Mouse (Mus musculus) CH12.LX (cell line): ENCODE results near the gene Rap1b. TPM values are rescaled to one million over a fixed set of nuclear protein-coding genes. Genes with fewer than 3 reads are reported as not detected.

Source experiments
- DNase-seq: peaks from one replicate; pipeline ENCODE4 v3.0.0-alpha.2; 2013; ENCODE audit errors: extremely low read depth
- H3K27ac ChIP-seq: 2 replicates; pipeline ENCODE4 v1.5.1; 2012; ENCODE audit warnings: low read depth, mild to moderate bottlenecking, control low read depth, moderate library complexity; ENCODE audit not compliant: insufficient read depth
- H3K27me3 ChIP-seq: replicated peaks from 2 replicates; pipeline ENCODE3; 2012; ENCODE audit warnings: inconsistent platforms
- H3K36me3 ChIP-seq, 2 experiments: replicated peaks in 1 of 2; 2 replicates each; pipeline versions ENCODE3 to v1.6.1; 2012; ENCODE audit warnings: inconsistent platforms in 1 of 2, low read length in 1 of 2, mild to moderate bottlenecking in 1 of 2, mixed read lengths in 1 of 2, moderate library complexity in 1 of 2; ENCODE audit not compliant: control insufficient read depth in 1 of 2, insufficient read depth in 1 of 2
- H3K4me1 ChIP-seq, 2 experiments: 2 replicates each; pipeline ENCODE4 v1.6.1; 2012; ENCODE audit warnings: inconsistent platforms in 1 of 2, moderate library complexity in 1 of 2; ENCODE audit not compliant: insufficient read depth in 2 of 2, control insufficient read depth in 1 of 2
- H3K4me2 ChIP-seq: 2 replicates; pipeline ENCODE4 v1.6.1; 2012; ENCODE audit warnings: low read depth, mild to moderate bottlenecking, control low read depth; ENCODE audit not compliant: poor library complexity, insufficient read depth, severe bottlenecking
- H3K4me3 ChIP-seq, 3 experiments: fragments of 150-350 bp in 1 of 3; sonication (generic) in 1 of 3; replicated peaks in 1 of 3; 2 replicates each; pipeline versions ENCODE3 to v1.5.1; 2011 to 2012; ENCODE audit warnings: low read depth in 2 of 3, low read length in 2 of 3, mild to moderate bottlenecking in 2 of 3, moderate library complexity in 2 of 3, control low read depth in 1 of 3, improper control_type of control experiment in 1 of 3, inconsistent platforms in 1 of 3, mixed read lengths in 1 of 3; ENCODE audit not compliant: poor library complexity in 1 of 3
- H3K79me2 ChIP-seq: replicated peaks from 2 replicates; pipeline ENCODE4 v1.6.1; 2012; ENCODE audit warnings: mild to moderate bottlenecking, moderate library complexity; ENCODE audit not compliant: control insufficient read depth, poor library complexity, insufficient read depth, severe bottlenecking; ENCODE audit errors: extremely low read depth
- H3K9ac ChIP-seq: 2 replicates; pipeline ENCODE4 v1.6.1; 2012; ENCODE audit warnings: low read depth, mild to moderate bottlenecking, control low read depth, moderate library complexity; ENCODE audit not compliant: insufficient read depth
- H3K9me3 ChIP-seq: replicated peaks from 2 replicates; pipeline ENCODE3; 2012; ENCODE audit warnings: low read length, inconsistent platforms, mixed read lengths
- CHD1 ChIP-seq: IDR thresholded peaks from 2 replicates; pipeline ENCODE4 v1.6.1; 2012; ENCODE audit warnings: low read depth, low read length, improper control_type of control experiment, inconsistent platforms
- CHD2 ChIP-seq: IDR thresholded peaks from 2 replicates; pipeline ENCODE4 v1.6.1; 2011; ENCODE audit warnings: low read length, improper control_type of control experiment
- CTCF ChIP-seq, 2 experiments: IDR thresholded peaks in 1 of 2; conservative IDR thresholded peaks in 1 of 2; 2 replicates each; pipeline ENCODE4 v1.5.1; 2011 to 2012; ENCODE audit warnings: low read depth in 2 of 2, low read length in 2 of 2, improper control_type of control experiment in 1 of 2, inconsistent platforms in 1 of 2, mild to moderate bottlenecking in 1 of 2, moderate library complexity in 1 of 2
- E2F4 ChIP-seq: IDR thresholded peaks from 2 replicates; pipeline ENCODE4 v1.6.1; 2011; ENCODE audit warnings: low read depth, low read length, improper control_type of control experiment; ENCODE audit not compliant: insufficient replicate concordance
- HCFC1 ChIP-seq: IDR thresholded peaks from 2 replicates; pipeline ENCODE4 v1.6.1; 2012; ENCODE audit warnings: low read depth, mild to moderate bottlenecking, inconsistent platforms, low read length, improper control_type of control experiment
- IRF4 ChIP-seq: IDR thresholded peaks from 2 replicates; pipeline ENCODE4 v1.6.1; 2014; ENCODE audit warnings: low read depth, mild to moderate bottlenecking, inconsistent platforms, low read length, improper control_type of control experiment
- JUN ChIP-seq: IDR thresholded peaks from 2 replicates; pipeline ENCODE4 v1.6.1; 2011; ENCODE audit warnings: low read depth, mild to moderate bottlenecking, low read length, improper control_type of control experiment, moderate library complexity; ENCODE audit not compliant: insufficient read depth
- MAZ ChIP-seq: IDR thresholded peaks from 2 replicates; pipeline ENCODE4 v1.6.1; 2012; ENCODE audit warnings: low read depth, mild to moderate bottlenecking, inconsistent platforms, low read length, improper control_type of control experiment, moderate library complexity
- MXI1 ChIP-seq: IDR thresholded peaks from 2 replicates; pipeline ENCODE4 v1.6.1; 2011; ENCODE audit warnings: mild to moderate bottlenecking, low read depth, low read length, improper control_type of control experiment
- NELFE ChIP-seq: IDR thresholded peaks from 2 replicates; pipeline ENCODE4 v1.6.1; 2011; ENCODE audit warnings: low read depth, low read length, improper control_type of control experiment
- NRF1 ChIP-seq: IDR thresholded peaks from 2 replicates; pipeline ENCODE4 v1.6.1; 2014; ENCODE audit warnings: low read depth, mild to moderate bottlenecking, inconsistent platforms, low read length, improper control_type of control experiment, moderate library complexity
- PAX5 ChIP-seq: IDR thresholded peaks from 2 replicates; pipeline ENCODE4 v1.6.1; 2012; ENCODE audit warnings: low read length, inconsistent platforms, mixed read lengths
- SIN3A ChIP-seq: IDR thresholded peaks from 2 replicates; pipeline ENCODE4 v1.6.1; 2012; ENCODE audit warnings: low read length, improper control_type of control experiment, inconsistent platforms
- TBP ChIP-seq: conservative IDR thresholded peaks from 2 replicates; pipeline ENCODE4 v1.6.1; 2011; ENCODE audit warnings: low read depth, low read length, improper control_type of control experiment
- UBTF ChIP-seq: IDR thresholded peaks from 2 replicates; pipeline ENCODE4 v1.6.1; 2012; ENCODE audit warnings: low read depth, mild to moderate bottlenecking, inconsistent platforms, low read length, improper control_type of control experiment, moderate library complexity
- ZC3H11A ChIP-seq: IDR thresholded peaks from 2 replicates; pipeline ENCODE4 v1.6.1; 2012; ENCODE audit warnings: low read depth, mild to moderate bottlenecking, inconsistent platforms, low read length, improper control_type of control experiment
- ZKSCAN1 ChIP-seq: IDR thresholded peaks from 2 replicates; pipeline ENCODE4 v1.6.1; 2012; ENCODE audit warnings: low read depth, inconsistent platforms, low read length, improper control_type of control experiment, borderline replicate concordance
- ZNF384 ChIP-seq: IDR thresholded peaks from 2 replicates; pipeline ENCODE4 v1.6.1; 2012; ENCODE audit warnings: low read depth, low read length, improper control_type of control experiment, inconsistent platforms
- dilution Hi-C: fragments of 300-500 bp; cut with MboI; formaldehyde crosslinking; loops from 2 replicates; pipeline ENCODE4 v1.14.3; 2020; ENCODE audit warnings: low sequenced_read_pairs; ENCODE audit not compliant: extremely low pct_unique_long_range_greater_than_20kb, extremely low pct_ligation_motif_present
- in situ Hi-C: fragments of 300-500 bp; cut with MboI; formaldehyde crosslinking; loops from 3 replicates; pipeline ENCODE4 v1.14.3; 2019; ENCODE audit warnings: low sequenced_read_pairs, low pct_ligation_motif_present, low pct_unique_long_range_greater_than_20kb, mixed read lengths
- polyA plus RNA-seq: library from polyadenylated mRNA; unstranded; fragments of >175 nt; gene quantifications from 2 replicates; pipeline ENCODE4 v1.2.1, GENCODE M21; 2012; ENCODE audit warnings: low read depth; ENCODE audit not compliant: insufficient read length
- total RNA-seq, 2 experiments: library from RNA; depleted of rRNA; stranded (reverse); fragments of 300-350 nt in 1 of 2; fragments of >200 nt in 1 of 2; gene quantifications; 2 replicates each; pipeline ENCODE4 v1.2.3; 2012 to 2014

The Rap1b gene
- total and polyA plus RNA-seq, 3 experiments: 37.0 to 214 (median 205) TPM

- no peak overlapping the region for H3K9ac ChIP-seq
- H3K4me3 ChIP-seq: no peak overlapping the region
- no peak overlapping the region for H3K27ac ChIP-seq
- H3K9me3 ChIP-seq: no peaks in the 10 kb centered on the region
- H3K4me1 ChIP-seq: peaks cover 5 to 18% of the 10 kb centered on the region in 2 experiments; a peak in 1 of 4 replicates
- TF ChIP-seq TBP (no peak), JUN (no peak), ZKSCAN1 (no peak), HCFC1 (no peak), NELFE (no peak), PAX5 (no peak), ZNF384 (no peak), NRF1 (no peak), SIN3A (no peak), CHD2 (no peak), ZC3H11A (no peak)
- H3K36me3 ChIP-seq: peaks cover 61 to 92% of the 10 kb centered on the region in 2 experiments
- no peaks in the 10 kb centered on the region for H3K79me2 ChIP-seq
- in situ Hi-C loops: no loop called here
- no peak for DNase-seq
- dilution Hi-C loops: no loop called here
- H3K27me3 ChIP-seq: no peaks in the 10 kb centered on the region
- no peak overlapping the region for H3K4me2 ChIP-seq
Observed at GRCm38 (mm10) chr10:117778328-117778910, 67.4 kb downstream of the Rap1b start.

- DNase-seq: no peak
- peaks cover 5 to 18% of the 10 kb centered on the region in 2 experiments; a peak in 1 of 4 replicates for H3K4me1 ChIP-seq
- no peak overlapping the region for H3K4me3 ChIP-seq
- dilution Hi-C loops (no loop called here), in situ Hi-C loops (no loop called here)
- no peak for TF ChIP-seq CHD2
- H3K27me3 ChIP-seq: no peaks in the 10 kb centered on the region
- H3K9ac ChIP-seq: no peak overlapping the region
- no peak overlapping the region for H3K4me2 ChIP-seq
- H3K36me3 ChIP-seq: peaks cover 66 to 93% of the 10 kb centered on the region in 2 experiments
- H3K9me3 ChIP-seq: no peaks in the 10 kb centered on the region
- no peak overlapping the region for H3K27ac ChIP-seq
- H3K79me2 ChIP-seq: no peaks in the 10 kb centered on the region
Observed at GRCm38 (mm10) chr10:117777501-117778327, 68.1 kb downstream of the Rap1b start.

DNA sequence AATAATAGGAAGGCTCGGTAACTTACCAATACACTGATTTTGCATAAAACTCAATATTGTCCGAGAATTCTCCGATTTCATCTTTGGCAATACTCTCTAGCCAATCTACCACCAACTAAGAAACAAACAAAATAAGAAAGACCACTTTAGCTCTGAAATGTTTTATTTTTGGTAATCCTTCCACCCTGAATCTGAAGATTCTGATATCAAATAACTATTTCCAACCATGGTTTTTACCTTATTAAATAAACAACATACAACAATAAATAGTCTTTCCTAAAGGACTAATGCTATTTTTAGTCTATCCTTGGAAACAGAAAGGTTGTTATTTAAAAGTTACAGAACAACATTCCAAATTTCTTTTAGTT is 68.7 kb downstream of the Rap1b start:
- in situ Hi-C loops: no loop called here
- H3K27ac ChIP-seq: no peak overlapping the region
- H3K27me3 ChIP-seq: no peaks in the 10 kb centered on the region
- H3K79me2 ChIP-seq: no peaks in the 10 kb centered on the region
- peaks cover 66 to 93% of the 10 kb centered on the region in 2 experiments for H3K36me3 ChIP-seq
- no peak overlapping the region for H3K4me2 ChIP-seq
- no peak for DNase-seq
- no peaks in the 10 kb centered on the region for H3K9me3 ChIP-seq
- TF ChIP-seq IRF4: no peak
- no peak for TF ChIP-seq CHD1
- TF ChIP-seq JUN: no peak
- TF ChIP-seq ZC3H11A: no peak
- no peak for TF ChIP-seq MAZ
- TF ChIP-seq UBTF: no peak
- no peak for TF ChIP-seq ZNF384
- TF ChIP-seq HCFC1: no peak
- TF ChIP-seq CTCF (conservative IDR thresholded peaks at IDR 0.05 in 1 of 2, IDR thresholded peaks at IDR 0.05 in 1 of 2; ENCODE audit: low read depth in 2 of 2, low read length in 2 of 2): no peak
- TF ChIP-seq MXI1: no peak
- no peak for TF ChIP-seq E2F4
- dilution Hi-C loops: no loop called here
- no peak overlapping the region for H3K9ac ChIP-seq
- H3K4me1 ChIP-seq: peaks cover 5 to 18% of the 10 kb centered on the region in 2 experiments; a peak in 1 of 4 replicates
- H3K4me3 ChIP-seq: no peak overlapping the region
